Mouse (Mus musculus) heart, adult 2 months (tissue): ENCODE results near the gene Cfap161.

Source experiments
- EP300 ChIP-seq: fragments of 200-500 bp; IDR thresholded peaks from 2 replicates; pipeline ENCODE4 v1.6.1; 2011; ENCODE audit warnings: low read depth, low read length, control low read depth; ENCODE audit not compliant: insufficient read depth
- POLR2A ChIP-seq: fragments of 200-500 bp; IDR thresholded peaks from 2 replicates; pipeline ENCODE4 v1.6.1; 2011; ENCODE audit warnings: mild to moderate bottlenecking, low read depth, low read length, control low read depth; ENCODE audit not compliant: insufficient read depth

- no peak for TF ChIP-seq POLR2A
- no peak for TF ChIP-seq EP300
Observed at GRCm38 (mm10) chr7:83731961-83732666, 62.6 kb downstream of the Cfap161 start.
